Mouse (Mus musculus) C2C12 (cell line): ENCODE measurements around the gene Tnip1.
A peak's percentile ranks its signal among the peaks of the same experiment; 100 is the strongest.

Source experiments
- CEBPB ChIP-seq: IDR thresholded peaks from one replicate; pipeline ENCODE4 v1.6.1; 2011; ENCODE audit warnings: low read depth, mild to moderate bottlenecking, control low read depth, moderate library complexity
- CTCF ChIP-seq: IDR thresholded peaks from one replicate; pipeline ENCODE4 v1.5.1; 2011; ENCODE audit not compliant: control insufficient read depth, insufficient read depth, insufficient read length
- MAX ChIP-seq: IDR thresholded peaks from one replicate; pipeline ENCODE4 v1.6.1; 2011; ENCODE audit warnings: mild to moderate bottlenecking, control low read depth
- MYOG ChIP-seq: IDR thresholded peaks from one replicate; pipeline ENCODE4 v1.6.1; 2011; ENCODE audit not compliant: control insufficient read depth, insufficient read length; ENCODE audit errors: extremely low read depth
- USF1 ChIP-seq: IDR thresholded peaks from one replicate; pipeline ENCODE4 v1.6.1; 2011; ENCODE audit warnings: low read depth, mild to moderate bottlenecking, control low read depth, moderate library complexity

DNA sequence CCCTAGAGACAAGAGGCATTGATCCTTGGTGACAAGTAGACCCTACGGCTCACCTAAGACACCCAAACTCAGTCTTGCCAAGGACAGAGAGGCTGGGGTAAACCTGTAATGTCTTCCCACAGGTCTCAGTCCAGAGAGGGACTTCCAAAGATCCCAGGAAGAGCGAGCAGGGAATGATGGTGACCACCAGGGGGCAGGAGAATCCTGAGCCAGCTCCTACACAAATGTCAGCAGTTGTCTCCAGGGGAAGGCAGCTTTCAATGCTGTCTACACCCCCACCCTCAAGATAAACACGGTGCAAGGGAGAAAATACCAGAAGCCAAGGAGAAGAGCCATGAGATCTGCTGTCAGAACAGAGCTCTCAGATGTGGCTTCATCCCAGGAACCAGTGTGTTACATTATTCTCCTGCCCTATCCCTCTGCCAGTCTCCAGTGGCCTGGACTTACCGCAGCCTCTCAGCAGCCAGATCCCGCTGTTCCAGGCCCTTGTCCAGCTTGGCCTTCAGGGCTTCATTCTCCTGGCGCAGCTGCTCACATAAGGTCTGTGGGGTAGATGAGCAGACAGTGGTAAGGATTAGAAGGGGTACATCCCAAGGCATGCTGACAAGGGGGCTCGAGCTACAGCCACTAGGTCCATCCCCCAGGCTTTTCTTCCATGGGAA lies 32.3 kb downstream of the Tnip1 start:
- peak; percentile 69 for TF ChIP-seq CTCF
- TF ChIP-seq MYOG = no peak
- TF ChIP-seq CEBPB = no peak
- no peak for TF ChIP-seq MAX
- TF ChIP-seq USF1 = no peak
